In the genomic region with DNA sequence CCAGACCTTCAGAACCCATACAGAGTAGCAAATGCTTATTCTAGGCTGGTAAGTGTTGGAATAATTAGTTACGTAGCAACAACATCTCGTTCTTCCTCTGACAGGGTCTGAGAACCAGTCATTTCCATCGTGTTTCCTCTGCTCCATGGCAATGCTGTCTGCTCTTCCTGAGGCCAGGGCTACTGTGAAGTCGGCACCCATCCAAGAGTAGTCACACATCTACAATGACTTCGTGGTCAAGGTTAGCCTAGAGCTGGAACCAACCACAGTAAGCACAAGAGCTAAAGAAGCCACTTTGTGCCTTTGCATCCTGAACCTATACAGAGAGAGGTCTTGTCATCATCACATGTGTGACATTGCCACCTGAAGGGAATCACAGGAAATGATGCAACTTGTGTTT, we compare ENCODE assay signal across 14 mouse cellular contexts.
"Had no signal": no experiment of that assay in that cellular context is flagged by ENCODE, and none has a peak within 500 bp of the region (broad histone marks: within the 10 kb centered on the region; RNA-seq: fewer than 3 reads in every experiment).

No protein-coding gene starts in this region.

- DNase-seq: cerebellum, postnatal 10 days; cerebellum, postnatal 14 days; cerebellum, postnatal 25 days; cerebellum, postnatal 36 days; embryo, embryonic 11 days; forebrain, postnatal 0 days; gastrocnemius, adult 2 months; gastrocnemius, postnatal 10 days; gastrocnemius, postnatal 14 days; gastrocnemius, postnatal 25 days; gastrocnemius, postnatal 36 days; heart, adult 11 months; heart, adult 18-20 months; heart, adult 2 months had no signal
